Mouse (Mus musculus): ENCODE data around the gene Lrrfip1. TPM values are rescaled to one million over a fixed set of nuclear protein-coding genes. Genes with fewer than 3 reads are reported as not detected.

Gene Lrrfip1
- total RNA-seq, 1 experiment = 31.5 TPM

- no peaks in the 10 kb centered on the region for H3K36me3 ChIP-seq (ENCODE audit: control insufficient read depth, insufficient read depth, low read length, poor library complexity, severe bottlenecking)
- no peak overlapping the region for H3K27ac ChIP-seq (ENCODE audit: insufficient read depth, low read depth, low read length, poor library complexity, severe bottlenecking)
- DNase-seq (ENCODE audit: low read depth, low spot score) = no peak
- in situ Hi-C loops (cut with MboI; ENCODE audit: low sequenced_read_pairs in 2 of 2, unreplicated experiment in 2 of 2) = no loop called here
- no peak overlapping the region for H3K4me3 ChIP-seq (ENCODE audit: insufficient read depth in 1 of 2, low read depth in 1 of 2, low read length in 2 of 2, poor library complexity in 1 of 2, severe bottlenecking in 1 of 2)
- H3K4me1 ChIP-seq (ENCODE audit: control insufficient read depth in 2 of 2, insufficient read depth in 2 of 2, low read length in 2 of 2, poor library complexity in 1 of 2) = no peaks in the 10 kb centered on the region
- no peaks in the 10 kb centered on the region for H3K9me3 ChIP-seq (ENCODE audit: control insufficient read depth, insufficient read depth, low read depth, low read length)
- TF ChIP-seq MAFK (IDR thresholded peaks at IDR 0.05; ENCODE audit: insufficient read depth, low read depth, low read length) (no peak), ZNF384 (IDR thresholded peaks at IDR 0.05; ENCODE audit: low read depth, low read length) (peak; percentile 68; the same call in 1 of the 2 replicates)
- H3K9ac ChIP-seq (ENCODE audit: insufficient read depth, low read depth, low read length, poor library complexity, severe bottlenecking) = no peak overlapping the region
Measured at GRCm38 (mm10) chr1:90980638-90981330, 17.8 kb upstream of the Lrrfip1 start.

DNA sequence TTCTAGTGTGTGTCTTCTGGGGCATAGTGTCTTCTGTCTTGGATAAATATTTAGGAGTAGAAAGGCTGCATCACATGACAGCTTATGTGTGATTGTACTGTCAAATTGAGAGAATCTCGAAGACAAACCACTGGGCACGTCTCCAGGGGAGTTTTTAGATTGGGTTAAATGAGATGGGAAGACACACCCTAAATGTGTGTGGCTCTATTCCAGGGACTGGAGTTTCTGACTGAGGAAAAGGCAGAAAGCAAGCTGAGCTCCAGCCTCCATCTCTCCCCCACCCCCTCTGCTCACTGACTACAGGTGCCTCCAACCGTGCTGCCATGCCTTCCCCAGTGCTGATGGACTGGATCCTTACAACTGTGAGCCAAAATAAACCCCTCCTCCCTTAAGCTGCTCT lies 17.2 kb upstream of the Lrrfip1 start:
- no peak overlapping the region for H3K9ac ChIP-seq (ENCODE audit: insufficient read depth, low read depth, low read length, poor library complexity, severe bottlenecking)
- DNase-seq (ENCODE audit: low read depth, low spot score) = no peak
- no peaks in the 10 kb centered on the region for H3K36me3 ChIP-seq (ENCODE audit: control insufficient read depth, insufficient read depth, low read length, poor library complexity, severe bottlenecking)
- H3K9me3 ChIP-seq (ENCODE audit: control insufficient read depth, insufficient read depth, low read depth, low read length) = no peaks in the 10 kb centered on the region
- no peaks in the 10 kb centered on the region for H3K4me1 ChIP-seq (ENCODE audit: control insufficient read depth in 2 of 2, insufficient read depth in 2 of 2, low read length in 2 of 2, poor library complexity in 1 of 2)
- in situ Hi-C loops (cut with MboI; ENCODE audit: low sequenced_read_pairs in 2 of 2, unreplicated experiment in 2 of 2) = no loop called here
- TF ChIP-seq MAFK (IDR thresholded peaks at IDR 0.05; ENCODE audit: insufficient read depth, low read depth, low read length) = no peak
- TF ChIP-seq ZNF384 (IDR thresholded peaks at IDR 0.05; ENCODE audit: low read depth, low read length) = no peak
- no peak for TF ChIP-seq CHD2 (IDR thresholded peaks at IDR 0.05; ENCODE audit: low read depth, low read length)
- no peak for TF ChIP-seq ZC3H11A (IDR thresholded peaks at IDR 0.05; ENCODE audit: borderline replicate concordance, low read depth, low read length)
- TF ChIP-seq HCFC1 (IDR thresholded peaks at IDR 0.05; ENCODE audit: borderline replicate concordance, insufficient read depth, low read length) = no peak
- no peak overlapping the region for H3K27ac ChIP-seq (ENCODE audit: insufficient read depth, low read depth, low read length, poor library complexity, severe bottlenecking)
- H3K4me3 ChIP-seq (ENCODE audit: insufficient read depth in 1 of 2, low read depth in 1 of 2, low read length in 2 of 2, poor library complexity in 1 of 2, severe bottlenecking in 1 of 2) = no peak overlapping the region

DNA sequence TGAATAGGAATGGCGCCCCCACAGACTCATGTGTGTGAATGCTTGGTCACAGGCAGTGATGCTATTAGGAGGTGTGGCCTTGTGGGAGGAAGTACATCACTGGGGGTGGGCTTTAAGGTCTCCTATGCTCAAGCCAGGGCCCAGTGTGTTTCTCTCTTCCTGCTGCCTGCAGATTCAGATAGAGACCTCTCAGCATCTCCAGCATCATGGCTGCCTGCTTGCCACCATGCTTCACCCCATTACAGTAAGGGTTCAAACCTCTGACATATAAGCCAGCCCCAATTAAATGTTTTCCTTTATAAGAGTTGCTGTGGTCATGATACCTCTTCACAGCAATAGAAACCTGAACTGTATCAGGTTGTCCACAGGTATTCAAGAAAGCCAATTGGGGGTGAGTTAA lies 2.6 kb upstream of the Lrrfip1 start:
- in situ Hi-C loops (cut with MboI; ENCODE audit: low sequenced_read_pairs in 2 of 2, unreplicated experiment in 2 of 2) = no loop called here
- Histone ChIP-seq H3K9me3 (ENCODE audit: control insufficient read depth, insufficient read depth, low read depth, low read length) (no peaks in the 10 kb centered on the region), H3K4me3 (ENCODE audit: insufficient read depth in 1 of 2, low read depth in 1 of 2, low read length in 2 of 2, poor library complexity in 1 of 2, severe bottlenecking in 1 of 2) (no peak overlapping the region), H3K27ac (ENCODE audit: insufficient read depth, low read depth, low read length, poor library complexity, severe bottlenecking) (no peak overlapping the region), H3K9ac (ENCODE audit: insufficient read depth, low read depth, low read length, poor library complexity, severe bottlenecking) (no peak overlapping the region), H3K36me3 (ENCODE audit: control insufficient read depth, insufficient read depth, low read length, poor library complexity, severe bottlenecking) (no peaks in the 10 kb centered on the region), H3K4me1 (ENCODE audit: control insufficient read depth in 2 of 2, insufficient read depth in 2 of 2, low read length in 2 of 2, poor library complexity in 1 of 2) (0 out of 4 replicates have a peak, but pooled peaks cover 0 to 1% of the 10 kb centered on the region in 2 experiments)
- DNase-seq (ENCODE audit: low read depth, low spot score) = no peak
- TF ChIP-seq ZC3H11A (IDR thresholded peaks at IDR 0.05; ENCODE audit: borderline replicate concordance, low read depth, low read length) (no peak), MAFK (IDR thresholded peaks at IDR 0.05; ENCODE audit: insufficient read depth, low read depth, low read length) (no peak), HCFC1 (IDR thresholded peaks at IDR 0.05; ENCODE audit: borderline replicate concordance, insufficient read depth, low read length) (no peak), ZNF384 (IDR thresholded peaks at IDR 0.05; ENCODE audit: low read depth, low read length) (no peak), CHD2 (IDR thresholded peaks at IDR 0.05; ENCODE audit: low read depth, low read length) (no peak)

- no peak for DNase-seq (ENCODE audit: low read depth, low spot score)
- H3K9me3 ChIP-seq (ENCODE audit: control insufficient read depth, insufficient read depth, low read depth, low read length) = no peaks in the 10 kb centered on the region
- no peak overlapping the region for H3K9ac ChIP-seq (ENCODE audit: insufficient read depth, low read depth, low read length, poor library complexity, severe bottlenecking)
- H3K27ac ChIP-seq (ENCODE audit: insufficient read depth, low read depth, low read length, poor library complexity, severe bottlenecking) = no peak overlapping the region
- in situ Hi-C loops (cut with MboI; ENCODE audit: low sequenced_read_pairs in 2 of 2, unreplicated experiment in 2 of 2) = no loop called here
- 0 out of 4 replicates have a peak, but pooled peaks cover 0 to 1% of the 10 kb centered on the region in 2 experiments for H3K4me1 ChIP-seq (ENCODE audit: control insufficient read depth in 2 of 2, insufficient read depth in 2 of 2, low read length in 2 of 2, poor library complexity in 1 of 2)
- TF ChIP-seq CHD2 (IDR thresholded peaks at IDR 0.05; ENCODE audit: low read depth, low read length) = no peak
- no peak for TF ChIP-seq ZNF384 (IDR thresholded peaks at IDR 0.05; ENCODE audit: low read depth, low read length)
- no peak for TF ChIP-seq HCFC1 (IDR thresholded peaks at IDR 0.05; ENCODE audit: borderline replicate concordance, insufficient read depth, low read length)
- TF ChIP-seq ZC3H11A (IDR thresholded peaks at IDR 0.05; ENCODE audit: borderline replicate concordance, low read depth, low read length) = no peak
- TF ChIP-seq MAFK (IDR thresholded peaks at IDR 0.05; ENCODE audit: insufficient read depth, low read depth, low read length) = no peak
- H3K4me3 ChIP-seq (ENCODE audit: insufficient read depth in 1 of 2, low read depth in 1 of 2, low read length in 2 of 2, poor library complexity in 1 of 2, severe bottlenecking in 1 of 2) = no peak overlapping the region
- no peaks in the 10 kb centered on the region for H3K36me3 ChIP-seq (ENCODE audit: control insufficient read depth, insufficient read depth, low read length, poor library complexity, severe bottlenecking)
Measured at GRCm38 (mm10) chr1:90997136-90997535, 1.4 kb upstream of the Lrrfip1 start.

Measured in ES-E14 (cell line).